Mouse (Mus musculus): ENCODE data around the gene Dpy19l3.

Dpy19l3 gene

GRCm38 (mm10) chr7:35688276-35688675 lies 66.0 kb downstream of the Dpy19l3 start:
- no peak for DNase-seq (ENCODE audit: low spot score)

GRCm38 (mm10) chr7:35687229-35687628 lies 67.0 kb downstream of the Dpy19l3 start:
- no peak for DNase-seq (ENCODE audit: low spot score)

- DNase-seq (ENCODE audit: low spot score) = no peak
Observed at GRCm38 (mm10) chr7:35686756-35687155, 67.5 kb downstream of the Dpy19l3 start.

GRCm38 (mm10) chr7:35686216-35686615 lies 68.0 kb downstream of the Dpy19l3 start:
- DNase-seq (ENCODE audit: low spot score) = no peak

DNA sequence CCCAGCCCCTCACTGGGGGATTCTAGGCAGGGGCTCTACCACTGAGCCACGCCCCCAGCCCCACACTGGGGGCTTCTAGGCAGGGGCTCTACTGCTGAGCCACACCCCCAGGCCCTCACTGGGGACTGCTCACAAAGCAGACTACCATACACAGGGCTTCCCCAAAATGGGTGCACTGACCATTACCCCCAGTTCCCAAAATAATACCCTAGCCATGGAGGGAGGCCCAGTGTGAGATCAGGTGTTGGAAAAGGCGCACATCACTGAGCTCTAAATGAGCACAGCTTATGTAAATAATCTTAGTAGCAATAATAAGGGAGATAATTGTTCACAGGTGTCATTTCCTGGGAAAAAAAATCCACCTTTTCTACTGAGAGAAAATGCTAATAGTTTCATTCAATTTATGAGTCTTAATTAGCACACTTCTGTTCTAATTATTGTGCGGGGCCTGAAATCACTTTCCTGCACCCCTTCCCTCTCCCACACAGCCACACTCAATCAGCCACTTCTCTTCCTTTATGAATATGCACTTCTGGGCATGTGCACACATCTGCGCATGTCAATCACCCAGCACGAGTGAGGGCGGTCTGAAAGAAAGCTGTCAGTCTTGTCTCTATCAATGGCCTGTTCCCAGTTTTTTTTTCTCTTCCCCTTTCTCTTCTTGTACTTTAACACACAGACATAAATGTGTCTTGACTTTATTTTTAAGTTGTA lies 70.7 kb downstream of the Dpy19l3 start:
- DNase-seq (ENCODE audit: low spot score) = no peak

- no peak for DNase-seq (ENCODE audit: low spot score)
Observed at GRCm38 (mm10) chr7:35681559-35681958, 72.7 kb downstream of the Dpy19l3 start.

- no peak for DNase-seq (ENCODE audit: low spot score)
Observed at GRCm38 (mm10) chr7:35678976-35679375, 75.3 kb downstream of the Dpy19l3 start.

DNA sequence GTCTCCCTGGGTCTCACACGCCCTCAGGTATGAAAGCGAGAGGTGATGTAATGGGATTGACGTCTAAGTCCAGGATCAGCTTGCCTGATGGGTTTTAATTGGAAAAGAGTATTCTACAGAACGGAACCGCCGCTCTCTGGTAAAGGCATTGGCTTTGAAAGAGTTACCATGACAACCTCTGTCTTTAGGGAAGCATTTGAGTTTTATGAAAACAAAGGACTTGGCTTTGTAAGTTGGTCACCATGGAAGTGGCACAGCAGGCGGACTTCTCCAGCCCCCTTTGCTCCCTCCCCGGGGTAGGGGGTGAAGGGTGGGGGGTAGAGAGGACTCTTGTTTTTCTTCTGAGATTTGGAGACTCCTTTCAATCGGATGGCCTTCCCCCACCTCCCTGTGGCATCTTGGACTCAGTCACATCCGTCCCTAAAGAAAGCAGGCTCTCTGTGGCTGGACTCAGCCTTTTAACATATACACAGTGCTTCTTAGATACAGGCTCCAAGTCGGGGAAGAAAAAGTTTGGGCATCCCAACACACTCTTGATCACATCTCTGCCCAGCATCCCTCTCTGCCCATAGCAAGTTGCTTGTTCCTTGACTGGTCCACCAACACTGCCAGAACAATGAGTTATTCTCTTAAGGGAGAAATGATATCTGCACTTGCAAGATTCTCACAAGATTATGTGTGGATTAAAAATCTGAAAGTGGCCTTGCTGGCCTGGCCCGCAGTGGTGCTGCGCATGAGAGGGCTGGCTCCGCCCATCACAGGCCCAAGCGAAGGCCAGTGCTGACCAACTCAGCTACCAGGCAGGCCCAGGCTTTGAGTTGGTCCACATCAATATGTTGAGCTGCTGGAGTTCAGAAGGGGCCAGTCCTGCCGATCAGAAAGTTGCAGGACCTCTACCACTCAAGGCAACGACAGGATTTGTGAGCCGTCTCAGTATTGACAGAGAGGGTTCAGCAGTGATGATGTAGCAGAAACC lies 85.9 kb downstream of the Dpy19l3 start:
- no peak for DNase-seq (ENCODE audit: low spot score)

GRCm38 (mm10) chr7:35663790-35664376 lies 90.4 kb downstream of the Dpy19l3 start:
- no peak for DNase-seq (ENCODE audit: low spot score)

- DNase-seq (ENCODE audit: low spot score) = no peak
Observed at GRCm38 (mm10) chr7:35659173-35659572, 95.1 kb downstream of the Dpy19l3 start.

DNA sequence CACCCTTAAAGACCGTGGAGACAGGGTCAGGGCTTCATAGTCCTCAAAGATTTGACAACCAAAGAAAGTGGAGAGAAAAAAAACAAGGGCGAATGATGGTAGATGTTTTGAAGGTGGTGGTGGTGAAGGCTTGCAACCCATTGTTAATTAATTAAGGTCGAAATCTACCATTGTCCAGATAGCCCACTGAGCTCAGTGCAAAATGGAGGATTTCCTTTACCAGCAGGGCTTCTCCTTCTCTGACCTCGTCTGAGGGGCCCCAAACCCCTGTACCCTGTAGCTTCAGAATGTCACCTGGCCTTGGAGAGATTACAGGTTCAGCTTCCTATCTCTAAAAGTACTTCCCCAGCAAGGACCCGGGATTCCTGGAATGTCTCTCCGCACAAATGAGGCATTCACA lies 96.4 kb downstream of the Dpy19l3 start:
- DNase-seq (ENCODE audit: low spot score) = no peak

DNA sequence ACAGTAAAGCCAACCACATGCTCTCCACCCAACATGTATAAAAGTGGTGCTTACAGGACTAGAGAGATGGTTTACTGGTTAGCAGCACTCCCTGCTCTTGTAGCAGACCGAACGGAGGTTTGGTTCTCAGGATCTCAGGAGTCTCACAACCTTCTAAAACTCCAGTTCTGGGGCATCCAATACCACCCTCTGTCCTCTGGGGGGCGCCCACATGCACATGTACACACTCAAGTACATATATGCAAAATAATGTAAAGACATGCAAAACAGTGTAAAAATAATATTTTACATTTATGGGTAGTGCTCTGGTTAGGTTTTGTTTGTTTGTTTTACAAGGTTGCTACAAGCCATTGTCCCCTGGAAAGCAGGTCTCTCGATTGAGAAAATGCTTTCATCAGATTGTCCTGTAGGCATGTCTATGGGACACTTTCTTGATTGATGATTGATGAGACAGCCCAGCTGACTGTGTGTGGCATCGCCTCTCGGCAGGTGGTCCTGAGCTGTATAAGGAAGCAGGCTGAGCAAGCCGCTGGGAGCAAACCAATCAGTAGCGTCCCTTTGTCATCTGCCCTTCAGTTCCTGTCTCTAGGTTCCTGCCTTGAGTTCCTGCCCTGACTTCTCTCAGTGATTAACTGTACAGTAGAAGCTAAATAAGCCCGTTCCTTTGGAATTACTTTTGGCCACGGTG lies 102.5 kb downstream of the Dpy19l3 start:
- no peak for DNase-seq (ENCODE audit: low spot score)

- DNase-seq (ENCODE audit: low spot score) = peak; percentile 15
Observed at GRCm38 (mm10) chr7:35650716-35651410, 103.4 kb downstream of the Dpy19l3 start.

DNA sequence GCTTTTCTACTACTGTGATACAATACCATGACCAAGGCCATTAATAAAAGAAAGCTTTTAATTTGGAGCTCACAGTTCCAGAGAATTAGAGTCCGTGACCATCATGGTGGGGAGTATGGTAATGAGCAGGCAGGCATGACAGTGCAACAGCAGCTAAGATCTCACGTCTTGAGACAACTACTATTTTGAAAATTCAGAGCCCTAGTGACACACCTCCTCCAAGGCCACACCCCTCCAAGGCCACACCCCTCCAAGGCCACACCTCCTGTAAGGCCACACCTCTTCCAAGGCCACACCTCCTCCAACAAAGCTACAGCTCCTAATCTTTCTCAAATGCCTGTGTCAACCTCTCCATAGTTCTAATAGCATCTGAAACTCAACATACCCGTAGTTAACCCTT lies 105.2 kb downstream of the Dpy19l3 start:
- DNase-seq (ENCODE audit: low spot score) = peak; percentile 11

DNA sequence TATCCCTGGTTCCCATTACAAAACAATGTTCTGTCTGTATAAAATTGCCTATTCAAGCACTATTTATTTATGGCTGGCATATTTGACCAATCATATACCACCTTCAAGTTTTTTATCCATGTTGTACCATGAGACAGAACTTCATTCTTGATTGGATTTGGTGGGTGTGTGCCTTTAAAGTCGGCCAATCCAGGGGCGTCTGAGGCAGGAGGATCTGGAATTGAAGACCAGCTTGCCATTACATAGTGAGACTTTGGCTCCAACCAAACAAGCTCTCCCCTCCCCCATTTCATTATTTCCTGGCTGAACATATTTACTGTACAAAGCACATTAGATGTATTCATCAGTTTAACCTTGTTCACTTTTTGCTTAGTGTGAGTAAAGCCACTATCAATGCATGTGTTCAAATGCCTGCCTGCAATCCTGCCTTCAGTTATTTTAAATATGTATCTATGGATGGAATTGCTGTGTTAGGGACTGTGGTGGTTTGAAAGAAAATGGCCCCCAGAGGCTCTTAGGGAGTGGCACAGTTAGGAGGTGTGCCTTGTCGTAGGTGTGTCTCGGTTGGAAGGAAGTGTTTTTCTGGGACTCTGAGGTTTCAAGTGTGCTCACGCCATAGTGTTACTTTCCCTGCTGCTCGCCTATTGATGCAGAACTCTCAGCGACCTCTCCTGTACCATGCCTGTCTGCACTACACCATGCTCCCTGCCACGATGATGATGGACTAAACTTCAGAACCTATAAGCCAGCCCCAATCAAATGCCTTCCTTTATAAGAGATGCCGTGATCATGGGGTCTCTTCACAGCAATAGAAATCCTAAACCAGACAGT lies 105.8 kb downstream of the Dpy19l3 start:
- no peak for DNase-seq (ENCODE audit: low spot score)

GRCm38 (mm10) chr7:35647101-35647698 lies 107.1 kb downstream of the Dpy19l3 start, which contains the start of gene Pdcd5:
Pdcd5 (minus strand) TSS chr7:35647521.
- DNase-seq (ENCODE audit: low spot score) = peak; percentile 94

- DNase-seq (ENCODE audit: low spot score) = no peak
Observed at GRCm38 (mm10) chr7:35646317-35647081, 107.8 kb downstream of the Dpy19l3 start.

DNA sequence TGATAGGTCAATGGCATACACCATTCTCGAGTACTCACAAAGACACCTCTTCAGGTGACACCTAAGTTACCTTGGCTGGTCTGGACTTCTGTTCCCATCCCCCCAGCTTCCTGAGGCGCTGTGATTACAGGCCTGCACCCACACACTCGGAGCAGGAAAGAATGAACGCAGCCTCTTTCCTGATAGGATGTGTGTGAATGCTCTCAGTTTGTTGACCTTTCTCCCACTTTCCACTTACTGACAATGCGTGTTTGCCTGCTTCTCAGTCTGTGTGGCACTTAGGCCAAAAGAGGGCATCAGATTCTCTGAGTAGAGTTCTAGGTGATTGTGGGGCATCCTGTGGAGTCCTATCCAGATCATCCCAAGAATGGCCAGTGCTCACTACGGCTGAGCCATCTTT lies 114.2 kb downstream of the Dpy19l3 start:
- no peak for DNase-seq (ENCODE audit: low spot score)

DNA sequence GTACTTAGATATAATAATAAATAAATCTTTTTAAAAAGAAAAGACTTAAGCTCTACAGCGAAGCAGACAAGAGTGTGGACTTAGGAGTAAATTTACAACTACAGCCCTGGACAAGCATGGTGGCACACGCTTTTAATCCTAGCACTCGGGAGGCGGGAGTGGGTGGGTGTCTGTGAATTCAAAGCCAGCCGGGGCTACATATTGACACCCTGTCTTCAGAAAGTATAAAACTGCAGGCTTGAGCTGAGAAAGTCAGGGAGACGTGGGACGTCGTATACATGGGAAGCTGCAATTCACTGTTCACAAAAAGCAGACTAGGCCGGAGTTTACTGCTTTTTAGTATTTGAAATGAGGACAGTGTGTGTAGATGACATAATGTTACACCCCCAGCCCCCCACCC lies 117.4 kb downstream of the Dpy19l3 start:
- no peak for DNase-seq (ENCODE audit: low spot score)

Measured in left cerebral cortex, adult 11 months (tissue).